Mouse (Mus musculus) forebrain, embryonic 16.5 days (tissue): ENCODE measurements at regions not wholly inside any gene's neighbourhood (a gene's known extent, or its start where the extent isn't known, plus 50 kb on each side); places are given as distances from the start of the nearest gene placed in this dataset. TPM values are rescaled to one million over a fixed set of nuclear protein-coding genes. Genes with fewer than 3 reads are reported as not detected.

Experiments used
- ATAC-seq: fragments of 200-750 bp; cut with Nextera tagmentation; 2 replicates; pipeline ENCODE4 v1.8.0; 2017; ENCODE audit warnings: mild to moderate bottlenecking, moderate library complexity
- H3K27ac ChIP-seq: fragments of 300-500 bp; sonication (generic); 2 replicates; pipeline ENCODE4 v1.5.1; 2014; ENCODE audit warnings: low read length, control low read depth
- H3K27me3 ChIP-seq: fragments of 300-500 bp; sonication (generic); replicated peaks from 2 replicates; pipeline ENCODE4 v1.6.1; 2014; ENCODE audit warnings: low read length; ENCODE audit not compliant: control insufficient read depth, insufficient read depth
- H3K36me3 ChIP-seq: fragments of 300-500 bp; sonication (generic); 2 replicates; pipeline ENCODE4 v1.6.1; 2014; ENCODE audit not compliant: control insufficient read depth, insufficient read depth
- H3K4me1 ChIP-seq: fragments of 300-500 bp; sonication (generic); replicated peaks from 2 replicates; pipeline ENCODE4 v1.6.1; 2014; ENCODE audit warnings: low read length; ENCODE audit not compliant: control insufficient read depth, insufficient read depth
- H3K4me2 ChIP-seq: fragments of 300-500 bp; sonication (generic); 2 replicates; pipeline ENCODE4 v1.6.1; 2014; ENCODE audit warnings: mild to moderate bottlenecking, low read length, control low read depth
- H3K4me3 ChIP-seq: fragments of 300-500 bp; sonication (generic); replicated peaks from 2 replicates; pipeline ENCODE4 v1.5.1; 2014; ENCODE audit warnings: mild to moderate bottlenecking, low read length, control low read depth
- H3K9ac ChIP-seq: fragments of 300-500 bp; sonication (generic); replicated peaks from 2 replicates; pipeline ENCODE4 v1.6.1; 2014; ENCODE audit warnings: low read depth, low read length, control low read depth
- H3K9me3 ChIP-seq: fragments of 300-500 bp; sonication (generic); 2 replicates; pipeline ENCODE4 v1.6.1; 2016; ENCODE audit warnings: low read length; ENCODE audit not compliant: control insufficient read depth
- WGBS: fragments of 180-500 bp; shearing (Covaris S2); extraction: QIAGEN DNeasy Blood & Tissue Kit; methylation state at CpG from one replicate; pipeline ENCODE4 v1.1.7; 2014; 5-methylcytosine and 5-hydroxymethylcytosine counted together
- microRNA-seq: library from miRNA; unstranded; fragments of <30 nt; microRNA quantifications from one replicate; pipeline ENCODE4, GENCODE M21; 2017

DNA sequence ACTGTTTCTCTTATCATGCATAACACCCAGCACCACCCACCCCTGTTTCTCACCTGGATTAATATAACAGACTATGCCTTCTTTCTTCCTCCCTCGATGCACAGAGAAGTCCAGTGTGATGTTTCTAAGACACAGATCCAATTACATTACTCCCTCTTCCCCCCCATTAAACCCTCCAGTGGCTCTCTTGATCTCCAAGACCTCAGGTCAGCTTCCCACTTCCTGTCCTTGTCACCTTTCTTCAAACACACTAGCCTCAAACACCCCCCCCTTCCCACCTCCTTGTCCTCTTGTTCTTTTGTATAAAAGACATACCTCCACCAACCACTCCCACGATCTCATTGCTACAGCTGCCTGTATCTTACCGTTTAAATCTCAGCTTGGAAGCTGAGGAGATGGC, 201.8 kb downstream of the Epha4 start:
- ATAC-seq: no peak
- H3K9ac ChIP-seq: no peak overlapping the region
- WGBS: 66% methylated on average over 3 of the region's 3 CpGs

DNA sequence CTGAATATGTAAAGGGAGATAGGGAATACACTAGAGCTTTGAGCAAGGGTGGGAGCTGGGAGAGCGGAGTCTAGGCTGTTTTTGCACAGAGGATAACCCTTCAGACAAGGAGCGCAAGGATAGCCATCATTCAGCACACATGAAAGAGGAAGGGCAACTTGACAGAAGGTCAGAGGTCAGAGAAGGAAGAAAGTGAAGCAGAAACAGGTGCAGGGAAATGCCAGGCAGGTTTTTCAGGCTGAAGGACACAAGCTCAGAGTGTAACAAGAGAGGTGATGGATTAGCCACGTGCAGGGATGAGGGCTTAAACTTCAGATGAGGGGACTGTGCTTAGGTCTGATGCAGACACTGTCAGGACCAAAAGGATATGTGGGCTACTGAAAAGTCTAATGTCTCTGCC, 199.5 kb downstream of the Epha4 start:
- Histone ChIP-seq H3K4me3 (no peak overlapping the region), H3K4me1 (no peaks in the 10 kb centered on the region), H3K9me3 (no peaks in the 10 kb centered on the region), H3K27me3 (no peaks in the 10 kb centered on the region), H3K9ac (no peak overlapping the region), H3K4me2 (no peak overlapping the region), H3K36me3 (no peaks in the 10 kb centered on the region), H3K27ac (no peak overlapping the region)
- WGBS: 82% methylated on average over 3 of the region's 3 CpGs
- no peak for ATAC-seq

More for the DNA sequence above, 201.8 kb downstream of the Epha4 start:
- no peaks in the 10 kb centered on the region for H3K27me3 ChIP-seq
- no peak overlapping the region for H3K27ac ChIP-seq
- no peak overlapping the region for H3K4me2 ChIP-seq
- no peaks in the 10 kb centered on the region for H3K4me1 ChIP-seq
- no peaks in the 10 kb centered on the region for H3K36me3 ChIP-seq
- no peaks in the 10 kb centered on the region for H3K9me3 ChIP-seq
- no peak overlapping the region for H3K4me3 ChIP-seq

DNA sequence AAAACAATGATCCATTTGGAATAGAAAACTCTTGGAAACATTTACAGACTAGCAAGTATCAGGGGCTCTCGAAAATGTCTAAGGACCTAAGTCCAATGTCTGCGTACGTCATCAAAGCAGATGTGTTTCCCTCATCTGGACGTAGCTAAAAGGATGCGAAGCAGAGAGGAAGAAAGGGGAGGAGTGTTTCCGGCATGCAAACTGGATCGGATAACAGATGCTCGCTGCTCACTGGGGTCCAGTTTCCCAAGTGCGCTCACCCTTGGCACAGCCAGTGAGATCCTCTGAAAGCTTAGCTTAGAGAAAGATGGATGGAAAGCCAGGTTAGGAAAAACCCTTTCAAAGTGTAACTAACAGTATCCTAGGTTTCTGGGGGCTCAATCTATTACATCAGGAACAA, 198.7 kb downstream of the Epha4 start:
- H3K36me3 ChIP-seq: no peaks in the 10 kb centered on the region
- H3K27me3 ChIP-seq: no peaks in the 10 kb centered on the region
- no peak overlapping the region for H3K4me2 ChIP-seq
- no peak overlapping the region for H3K9ac ChIP-seq
- ATAC-seq: no peak
- no peaks in the 10 kb centered on the region for H3K9me3 ChIP-seq
- 72% methylated on average over 9 of the region's 9 CpGs for WGBS
- no peak overlapping the region for H3K27ac ChIP-seq
- H3K4me1 ChIP-seq: no peaks in the 10 kb centered on the region
- no peak overlapping the region for H3K4me3 ChIP-seq

Small RNA genes lying in the stretch of these regions (microRNA-seq; reads per million reads assigned to microRNA genes)
- gene Mir6343: not detected
